Mouse (Mus musculus): Measurements from ENCODE around the gene Sh3kbp1. TPM values are rescaled to one million over a fixed set of nuclear protein-coding genes. Genes with fewer than 3 reads are reported as not detected.
A peak's percentile ranks its signal among the peaks of the same experiment; 100 is the strongest.

Sh3kbp1 gene
- polyA plus RNA-seq, 1 experiment from 2014 or later, result 48.6 TPM

DNA sequence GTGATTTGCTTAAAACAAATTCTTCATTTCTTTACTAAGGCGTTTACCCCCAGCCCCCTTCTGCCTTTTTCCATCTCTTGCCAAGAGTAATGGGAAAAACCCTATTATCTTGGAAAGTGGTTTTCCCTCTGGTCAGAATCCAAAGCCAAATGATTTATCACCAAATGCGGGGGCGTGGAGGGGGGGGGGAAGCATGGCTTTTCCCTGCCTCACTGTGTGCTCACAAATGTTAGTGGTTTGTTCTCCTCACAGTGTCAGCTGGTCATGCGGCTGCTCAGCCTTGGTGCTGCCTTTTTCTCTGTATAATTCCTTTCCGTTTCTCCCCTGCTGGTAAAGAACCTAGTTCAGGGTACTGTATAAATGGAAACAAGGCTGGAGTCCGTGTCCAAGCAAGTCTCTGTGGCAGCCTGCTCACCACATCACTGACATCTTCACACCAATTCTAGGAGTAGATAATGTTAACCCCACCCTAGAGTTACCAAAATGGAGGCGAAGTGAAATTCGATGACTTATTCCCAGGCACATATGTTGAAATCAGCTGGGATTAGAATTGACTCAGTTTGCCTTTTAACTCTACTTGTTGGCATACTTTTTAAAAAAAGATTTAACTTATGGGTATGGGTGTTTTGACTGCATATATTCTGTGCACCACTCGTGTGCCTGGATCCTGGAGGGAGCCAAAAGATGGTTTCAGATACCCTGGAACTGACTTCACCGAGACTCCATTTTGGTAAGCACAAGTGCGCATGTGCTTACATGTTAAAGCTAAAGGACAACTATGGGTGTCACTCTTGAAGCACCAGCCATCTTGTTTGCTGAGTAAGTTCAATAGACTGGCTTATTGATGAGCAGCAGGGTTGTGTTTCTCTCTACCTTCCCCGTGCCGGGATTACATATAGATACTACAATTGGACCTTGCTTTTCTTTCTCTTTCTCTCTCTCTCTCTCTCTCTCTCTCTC, 84.3 kb downstream of the Sh3kbp1 start:
- Histone ChIP-seq H3K9me3 (ENCODE audit: control insufficient read depth, low read length) (no peaks in the 10 kb centered on the region), H3K27me3 (ENCODE audit: control insufficient read depth, insufficient read depth, low read length) (no peaks in the 10 kb centered on the region), H3K4me3 (ENCODE audit: low read depth, low read length) (no peak overlapping the region), H3K4me1 (ENCODE audit: control insufficient read depth, insufficient read depth, low read length) (peaks cover 3% of the 10 kb centered on the region; the same call in 1 of the 2 replicates), H3K4me2 (ENCODE audit: low read depth, low read length) (no peak overlapping the region), H3K27ac (ENCODE audit: low read depth, low read length) (no peak overlapping the region), H3K36me3 (ENCODE audit: control insufficient read depth, insufficient read depth, low read length) (no peaks in the 10 kb centered on the region), H3K9ac (replicated peaks; ENCODE audit: low read depth, low read length) (no peak overlapping the region)
- no peak for ATAC-seq (ENCODE audit: low read depth)
- 77% methylated on average over 13 of the region's 13 CpGs for WGBS

DNA sequence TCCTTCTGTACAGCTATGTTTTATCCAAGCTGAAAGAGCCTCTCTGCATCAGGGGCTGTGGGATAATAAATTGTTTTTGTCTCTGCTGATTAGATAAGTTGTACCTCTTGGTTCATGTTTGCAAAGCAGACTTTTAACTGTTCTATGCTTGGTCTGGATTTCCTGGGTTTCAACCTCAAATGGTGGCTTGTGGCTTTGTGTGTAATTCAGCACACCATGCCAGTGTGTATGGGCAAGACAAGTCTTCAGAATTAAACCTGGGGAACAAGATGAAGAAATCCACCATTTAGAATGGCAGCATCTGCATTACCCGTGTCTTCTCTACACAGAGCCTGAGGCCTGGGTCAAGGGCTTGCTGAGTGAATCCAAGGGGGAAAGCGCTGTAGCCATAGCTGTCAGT, 86.1 kb downstream of the Sh3kbp1 start:
- no peaks in the 10 kb centered on the region for H3K9me3 ChIP-seq (ENCODE audit: control insufficient read depth, low read length)
- H3K9ac ChIP-seq (replicated peaks; ENCODE audit: low read depth, low read length), result no peak overlapping the region
- WGBS, result 84% methylated on average over 2 of the region's 2 CpGs
- no peak overlapping the region for H3K27ac ChIP-seq (ENCODE audit: low read depth, low read length)
- H3K4me1 ChIP-seq (ENCODE audit: control insufficient read depth, insufficient read depth, low read length), result peaks cover 2% of the 10 kb centered on the region; the same call in 1 of the 2 replicates
- no peak for ATAC-seq (ENCODE audit: low read depth)
- no peaks in the 10 kb centered on the region for H3K36me3 ChIP-seq (ENCODE audit: control insufficient read depth, insufficient read depth, low read length)
- H3K27me3 ChIP-seq (ENCODE audit: control insufficient read depth, insufficient read depth, low read length), result no peaks in the 10 kb centered on the region
- H3K4me2 ChIP-seq (ENCODE audit: low read depth, low read length), result no peak overlapping the region
- no peak overlapping the region for H3K4me3 ChIP-seq (ENCODE audit: low read depth, low read length)

DNA sequence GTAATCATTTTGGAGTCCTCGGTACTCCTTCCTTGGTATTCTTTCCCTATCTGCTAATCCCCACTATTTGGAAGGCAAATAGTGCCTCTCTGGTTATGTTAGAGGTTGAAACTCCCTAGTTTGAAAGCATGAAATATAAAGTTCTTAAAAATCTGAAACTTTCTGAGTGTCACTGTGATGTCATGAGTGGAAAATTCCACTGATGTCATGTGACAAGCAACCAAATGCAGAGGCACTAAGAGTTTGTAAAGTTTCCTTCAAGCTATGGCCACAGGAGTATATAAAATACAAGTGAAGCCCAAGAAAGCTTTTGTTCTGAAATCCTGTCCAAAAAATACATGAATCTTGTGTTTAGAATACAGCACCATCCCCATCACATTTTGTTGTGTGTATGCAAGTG, 94.3 kb downstream of the Sh3kbp1 start:
- Histone ChIP-seq H3K9me3 (ENCODE audit: control insufficient read depth, low read length) (no peaks in the 10 kb centered on the region), H3K4me3 (ENCODE audit: low read depth, low read length) (no peak overlapping the region), H3K36me3 (ENCODE audit: control insufficient read depth, insufficient read depth, low read length) (no peaks in the 10 kb centered on the region), H3K4me2 (ENCODE audit: low read depth, low read length) (no peak overlapping the region), H3K27me3 (ENCODE audit: control insufficient read depth, insufficient read depth, low read length) (no peaks in the 10 kb centered on the region), H3K27ac (ENCODE audit: low read depth, low read length) (no peak overlapping the region), H3K9ac (replicated peaks; ENCODE audit: low read depth, low read length) (no peak overlapping the region), H3K4me1 (ENCODE audit: control insufficient read depth, insufficient read depth, low read length) (no peaks in the 10 kb centered on the region)
- ATAC-seq (ENCODE audit: low read depth), result no peak
- WGBS, result 95% methylated on average over 1 of the region's 1 CpGs

DNA sequence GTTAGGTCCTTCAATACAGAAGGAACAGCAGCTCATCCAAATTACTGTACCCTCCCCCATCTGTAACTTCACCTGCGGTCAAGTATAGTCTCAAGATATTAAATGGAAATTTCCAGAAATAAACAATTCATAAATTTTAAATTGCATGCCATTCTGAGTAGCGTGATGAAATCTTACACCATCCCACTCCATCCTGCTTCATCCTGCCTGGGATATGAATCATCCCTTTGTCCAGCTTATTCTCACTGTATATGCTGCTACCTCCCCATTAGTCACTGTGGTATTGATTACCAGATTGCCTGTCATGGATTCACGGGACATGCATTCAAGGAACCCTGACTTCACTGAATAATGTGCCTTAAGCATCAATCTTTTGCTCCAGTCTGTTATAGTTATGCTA, 104.3 kb downstream of the Sh3kbp1 start:
- Histone ChIP-seq H3K27ac (ENCODE audit: low read depth, low read length) (no peak overlapping the region), H3K4me1 (ENCODE audit: control insufficient read depth, insufficient read depth, low read length) (no peaks in the 10 kb centered on the region), H3K9ac (replicated peaks; ENCODE audit: low read depth, low read length) (no peak overlapping the region), H3K36me3 (ENCODE audit: control insufficient read depth, insufficient read depth, low read length) (no peaks in the 10 kb centered on the region), H3K9me3 (ENCODE audit: control insufficient read depth, low read length) (no peaks in the 10 kb centered on the region), H3K27me3 (ENCODE audit: control insufficient read depth, insufficient read depth, low read length) (no peaks in the 10 kb centered on the region), H3K4me2 (ENCODE audit: low read depth, low read length) (no peak overlapping the region), H3K4me3 (ENCODE audit: low read depth, low read length) (no peak overlapping the region)
- WGBS, result 77% methylated on average over 3 of the region's 3 CpGs
- no peak for ATAC-seq (ENCODE audit: low read depth)

DNA sequence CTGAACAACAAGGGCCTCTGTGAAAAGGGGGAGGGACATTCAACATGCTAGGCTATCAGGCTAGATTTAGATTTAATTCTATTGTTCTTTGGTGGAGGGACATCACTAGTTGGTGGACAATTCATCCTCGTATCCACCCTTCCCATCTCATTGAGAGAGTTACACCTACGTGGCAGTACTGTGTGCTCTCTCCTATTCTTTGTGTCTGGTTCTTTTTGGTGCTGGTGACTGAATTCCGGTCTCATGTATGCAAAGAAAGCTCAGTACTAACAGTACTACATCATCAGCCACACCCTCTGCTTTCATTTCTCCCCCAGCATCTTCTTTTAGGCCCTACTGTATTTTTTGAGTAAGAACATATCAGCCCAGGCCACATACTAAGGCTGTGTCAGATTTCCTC, 105.8 kb downstream of the Sh3kbp1 start:
- Histone ChIP-seq H3K9ac (replicated peaks; ENCODE audit: low read depth, low read length) (no peak overlapping the region), H3K9me3 (ENCODE audit: control insufficient read depth, low read length) (no peaks in the 10 kb centered on the region), H3K27ac (ENCODE audit: low read depth, low read length) (no peak overlapping the region), H3K4me2 (ENCODE audit: low read depth, low read length) (no peak overlapping the region), H3K4me3 (ENCODE audit: low read depth, low read length) (no peak overlapping the region), H3K27me3 (ENCODE audit: control insufficient read depth, insufficient read depth, low read length) (no peaks in the 10 kb centered on the region), H3K36me3 (ENCODE audit: control insufficient read depth, insufficient read depth, low read length) (no peaks in the 10 kb centered on the region), H3K4me1 (ENCODE audit: control insufficient read depth, insufficient read depth, low read length) (no peaks in the 10 kb centered on the region)
- no peak for ATAC-seq (ENCODE audit: low read depth)
- WGBS, result 81% methylated on average over 3 of the region's 3 CpGs

DNA sequence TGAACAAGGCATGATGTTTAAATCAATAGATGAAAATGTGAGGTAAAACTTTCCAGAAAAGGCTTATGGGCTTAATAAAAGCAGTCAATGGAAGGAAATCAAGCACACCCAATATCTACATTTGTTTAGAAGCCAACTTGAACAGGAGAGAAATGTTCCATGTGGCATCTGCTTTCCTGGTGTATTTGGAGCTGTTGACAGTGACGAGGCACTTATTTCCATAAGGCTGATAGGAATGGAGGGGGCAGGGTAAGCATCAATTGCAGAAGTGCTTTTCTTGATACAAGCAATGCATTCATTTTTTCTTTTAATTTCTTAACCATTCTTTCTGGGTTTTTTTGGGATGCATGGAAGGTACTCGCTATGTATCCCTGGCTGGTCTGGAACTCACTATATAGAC, 106.9 kb downstream of the Sh3kbp1 start:
- no peak overlapping the region for H3K9ac ChIP-seq (replicated peaks; ENCODE audit: low read depth, low read length)

DNA sequence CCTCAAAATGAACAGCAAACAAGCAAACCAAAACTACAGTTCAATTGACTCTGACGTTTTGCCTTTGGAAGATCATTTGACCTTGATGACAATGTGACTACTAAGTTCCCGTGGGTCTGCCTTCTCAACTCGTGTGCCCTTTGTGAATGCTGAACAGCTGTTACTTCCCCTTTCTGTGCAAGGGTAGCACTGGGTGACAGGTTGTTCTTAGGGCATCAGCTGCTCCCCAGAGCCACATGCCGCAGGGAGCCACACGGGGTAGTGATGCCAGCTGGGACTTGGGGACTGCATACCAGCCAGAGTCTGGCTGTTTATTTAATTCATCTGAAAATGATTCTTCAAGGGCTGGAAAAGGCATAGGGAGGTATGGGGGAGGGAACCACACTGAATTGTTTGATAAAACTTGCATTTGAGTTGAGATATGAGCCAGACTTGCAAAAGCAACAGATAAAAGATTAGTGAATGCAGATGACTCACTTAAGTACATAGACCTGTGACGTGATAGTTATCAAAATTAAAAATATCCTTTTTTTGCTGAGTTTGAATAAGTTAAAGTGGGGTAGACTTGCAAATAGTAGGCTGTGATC, 108.5 kb downstream of the Sh3kbp1 start:
- Histone ChIP-seq H3K4me1 (ENCODE audit: control insufficient read depth, insufficient read depth, low read length) (no peaks in the 10 kb centered on the region), H3K36me3 (ENCODE audit: control insufficient read depth, insufficient read depth, low read length) (no peaks in the 10 kb centered on the region), H3K4me2 (ENCODE audit: low read depth, low read length) (no peak overlapping the region), H3K4me3 (ENCODE audit: low read depth, low read length) (no peak overlapping the region), H3K27ac (ENCODE audit: low read depth, low read length) (no peak overlapping the region), H3K27me3 (ENCODE audit: control insufficient read depth, insufficient read depth, low read length) (no peaks in the 10 kb centered on the region), H3K9me3 (ENCODE audit: control insufficient read depth, low read length) (no peaks in the 10 kb centered on the region), H3K9ac (replicated peaks; ENCODE audit: low read depth, low read length) (no peak overlapping the region)
- ATAC-seq (ENCODE audit: low read depth), result no peak
- WGBS, result 43% methylated on average over 6 of the region's 6 CpGs

More for the DNA sequence above, 106.9 kb downstream of the Sh3kbp1 start:
- no peaks in the 10 kb centered on the region for H3K27me3 ChIP-seq (ENCODE audit: control insufficient read depth, insufficient read depth, low read length)
- no peaks in the 10 kb centered on the region for H3K9me3 ChIP-seq (ENCODE audit: control insufficient read depth, low read length)
- 71% methylated on average over 2 of the region's 2 CpGs for WGBS
- H3K36me3 ChIP-seq (ENCODE audit: control insufficient read depth, insufficient read depth, low read length), result no peaks in the 10 kb centered on the region
- no peak overlapping the region for H3K4me2 ChIP-seq (ENCODE audit: low read depth, low read length)
- no peak overlapping the region for H3K4me3 ChIP-seq (ENCODE audit: low read depth, low read length)
- no peak overlapping the region for H3K27ac ChIP-seq (ENCODE audit: low read depth, low read length)
- ATAC-seq (ENCODE audit: low read depth), result no peak
- no peaks in the 10 kb centered on the region for H3K4me1 ChIP-seq (ENCODE audit: control insufficient read depth, insufficient read depth, low read length)

DNA sequence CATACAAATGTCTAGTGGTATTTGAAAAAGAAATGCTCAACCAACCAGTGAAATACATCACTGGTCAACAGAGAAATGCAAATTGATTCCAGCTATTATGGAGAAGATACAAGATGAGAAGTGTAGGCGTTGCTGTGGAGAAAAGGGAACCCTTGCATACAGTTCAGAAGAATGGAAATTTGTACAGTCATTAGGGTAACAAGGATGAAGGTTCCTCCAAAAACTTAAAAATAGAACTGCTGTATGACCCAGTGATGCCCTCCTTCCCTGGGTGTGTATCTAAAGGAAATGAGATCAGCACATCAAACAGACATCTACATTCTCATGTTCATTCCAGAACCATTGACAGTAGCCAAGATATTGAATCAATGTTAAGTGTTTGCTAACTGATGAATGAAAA, 110.3 kb downstream of the Sh3kbp1 start:
- Histone ChIP-seq H3K4me3 (ENCODE audit: low read depth, low read length) (no peak overlapping the region), H3K9me3 (ENCODE audit: control insufficient read depth, low read length) (no peaks in the 10 kb centered on the region), H3K27ac (ENCODE audit: low read depth, low read length) (no peak overlapping the region), H3K4me1 (ENCODE audit: control insufficient read depth, insufficient read depth, low read length) (no peaks in the 10 kb centered on the region), H3K36me3 (ENCODE audit: control insufficient read depth, insufficient read depth, low read length) (no peaks in the 10 kb centered on the region), H3K9ac (replicated peaks; ENCODE audit: low read depth, low read length) (no peak overlapping the region), H3K4me2 (ENCODE audit: low read depth, low read length) (no peak overlapping the region), H3K27me3 (ENCODE audit: control insufficient read depth, insufficient read depth, low read length) (no peaks in the 10 kb centered on the region)
- ATAC-seq (ENCODE audit: low read depth), result no peak
- 83% methylated on average over 1 of the region's 1 CpGs for WGBS

DNA sequence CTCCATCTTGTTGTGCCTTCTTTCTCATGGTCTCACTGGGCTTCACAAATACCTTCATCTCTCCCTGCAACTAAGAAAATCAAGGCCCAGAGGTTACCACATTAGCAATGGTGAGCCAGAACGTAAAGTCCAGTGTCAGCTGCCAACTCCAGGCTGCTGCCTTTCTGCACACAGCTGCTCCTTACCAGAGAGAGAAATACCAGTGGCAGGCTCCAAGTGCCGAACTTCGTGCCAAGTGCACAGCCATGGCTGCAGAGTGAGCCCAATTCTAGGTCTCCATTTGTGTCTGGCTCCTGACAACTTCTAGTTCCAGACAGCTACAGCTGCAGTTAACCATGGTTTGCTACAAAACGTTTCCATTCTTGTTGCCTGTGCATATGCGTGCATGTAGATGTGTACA, 117.0 kb downstream of the Sh3kbp1 start:
- no peak overlapping the region for H3K4me2 ChIP-seq (ENCODE audit: low read depth, low read length)
- no peaks in the 10 kb centered on the region for H3K4me1 ChIP-seq (ENCODE audit: control insufficient read depth, insufficient read depth, low read length)
- peak; percentile 65; the same call in 1 of the 2 replicates for ATAC-seq (ENCODE audit: low read depth)
- H3K36me3 ChIP-seq (ENCODE audit: control insufficient read depth, insufficient read depth, low read length), result no peaks in the 10 kb centered on the region
- H3K9me3 ChIP-seq (ENCODE audit: control insufficient read depth, low read length), result no peaks in the 10 kb centered on the region
- no peaks in the 10 kb centered on the region for H3K27me3 ChIP-seq (ENCODE audit: control insufficient read depth, insufficient read depth, low read length)
- no peak overlapping the region for H3K27ac ChIP-seq (ENCODE audit: low read depth, low read length)
- no peak overlapping the region for H3K9ac ChIP-seq (replicated peaks; ENCODE audit: low read depth, low read length)
- WGBS, result 43% methylated on average over 5 of the region's 5 CpGs
- no peak overlapping the region for H3K4me3 ChIP-seq (ENCODE audit: low read depth, low read length)

All from neural tube, embryonic 14.5 days (tissue).